Mouse (Mus musculus) bone marrow macrophage, adult 2 months (primary cell): Measurements from ENCODE around the gene Slc2a2.

Experiments used
- CTCF ChIP-seq: IDR thresholded peaks from 2 replicates; pipeline ENCODE4 v1.5.1; 2012; ENCODE audit warnings: low read depth, mild to moderate bottlenecking, low read length, moderate library complexity
- POLR2A ChIP-seq: IDR thresholded peaks from 2 replicates; pipeline ENCODE4 v1.6.1; 2012; ENCODE audit warnings: mild to moderate bottlenecking, low read depth, low read length, borderline replicate concordance

- TF ChIP-seq POLR2A (no peak), CTCF (no peak)
Observed at GRCm38 (mm10) chr3:28706736-28707135, 9.0 kb downstream of the Slc2a2 start.
